Mouse (Mus musculus) sigmoid colon, adult 10 weeks (tissue): ENCODE results near the gene Gm17334. TPM values are rescaled to one million over a fixed set of nuclear protein-coding genes. Genes with fewer than 3 reads are reported as not detected.

Experiments used
- polyA plus RNA-seq: library from polyadenylated mRNA; stranded (reverse); fragments of 350-450 nt; fragmentation: Illumina TruSeq; extraction: RNeasy Lipid Tissue Mini Kit (QIAGEN cat#74804); gene quantifications from one replicate; pipeline ENCODE4 v1.2.3, GENCODE M21; 2014; ENCODE audit warnings: low read depth, low replicate concordance

Gene Gm17334
- polyA plus RNA-seq = not detected

GRCm38 (mm10) chr11:53773087-53773486 lies at the start of gene Gm17334:
Gm17334 (minus strand) TSS chr11:53773187.

GRCm38 (mm10) chr11:53769760-53770124 lies 3.2 kb downstream of the Gm17334 start, which contains the start of gene Irf1:
Irf1 (plus strand) TSS chr11:53770014.

Other genes with a start within 250 kb of the Gm17334 start
- 12.0 TPM for gene Kif3a, start 205.8 kb downstream of the Gm17334 start, polyA plus RNA-seq
- gene Il4, start 154.5 kb downstream of the Gm17334 start, polyA plus RNA-seq = not detected
- gene Il13, start 138.5 kb downstream of the Gm17334 start, polyA plus RNA-seq = not detected
- 35.7 TPM for gene Rad50, start 65.9 kb downstream of the Gm17334 start, polyA plus RNA-seq
- gene Il5, start 52.4 kb downstream of the Gm17334 start, polyA plus RNA-seq = 0.38 TPM
- 27.3 TPM for gene Irf1, start 3.2 kb downstream of the Gm17334 start, polyA plus RNA-seq
- 1.3 TPM for gene Gm12216, start 86.1 kb upstream of the Gm17334 start, polyA plus RNA-seq
- 26.6 TPM for gene Slc22a5, start 118.5 kb upstream of the Gm17334 start, polyA plus RNA-seq
- 18.1 TPM for gene Slc22a21, start 207.1 kb upstream of the Gm17334 start, polyA plus RNA-seq